Mouse (Mus musculus) bone marrow, adult 2 months (tissue): ENCODE data around the gene Pitx3.

Experiments used
- CTCF ChIP-seq: fragments of 200-500 bp; IDR thresholded peaks from 2 replicates; pipeline ENCODE4 v1.5.1; 2011; ENCODE audit warnings: low read length, control low read depth; ENCODE audit not compliant: control insufficient read depth, insufficient read depth
- POLR2A ChIP-seq: fragments of 200-500 bp; IDR thresholded peaks from 2 replicates; pipeline ENCODE4 v1.6.1; 2011; ENCODE audit warnings: low read depth, mild to moderate bottlenecking, control low read depth, low read length, borderline replicate concordance; ENCODE audit not compliant: control insufficient read depth

GRCm38 (mm10) chr19:46086337-46086736 is 61.8 kb downstream of the Pitx3 start:
- TF ChIP-seq CTCF (0 out of 2 replicates have a peak, but pooled peaks have one; percentile 7), POLR2A (no peak)
